In the genomic region with DNA sequence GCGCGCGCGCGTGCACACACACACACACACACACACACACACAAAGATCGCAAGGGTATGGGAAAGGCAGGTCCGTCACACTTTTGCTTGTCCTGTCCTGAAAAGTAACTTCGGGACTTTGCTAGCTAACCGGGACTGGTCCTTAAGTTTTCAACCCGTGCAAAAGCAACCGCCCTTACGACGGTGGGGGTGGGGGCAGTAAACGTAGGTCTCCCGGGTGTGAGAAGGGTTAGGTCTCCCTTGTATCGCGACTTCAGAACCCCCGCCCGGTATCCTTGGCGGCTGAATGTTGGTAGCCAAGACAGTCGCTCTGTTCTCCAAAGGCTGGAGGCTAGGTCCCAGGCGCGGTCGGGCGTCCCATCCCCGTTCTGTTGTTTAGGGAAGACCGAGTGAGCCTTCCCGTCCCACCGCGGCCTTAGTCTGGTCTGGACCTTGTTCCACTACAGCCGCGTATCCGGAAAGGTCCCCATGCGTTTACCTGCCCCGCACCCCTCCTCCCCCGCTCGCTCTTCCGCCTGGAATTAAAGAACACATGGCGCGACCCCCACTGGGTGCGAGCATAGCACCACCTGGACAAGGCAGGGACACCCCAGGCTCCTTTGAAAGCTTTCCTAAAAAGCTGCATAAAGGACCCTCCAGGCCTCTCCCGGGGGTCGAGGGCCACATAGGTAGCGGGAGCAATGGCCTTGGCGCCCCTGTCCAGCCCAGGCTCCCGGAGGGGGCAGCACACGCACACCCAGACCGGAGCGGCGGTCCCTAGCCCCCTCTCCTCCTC, we compare ENCODE assay signal across 9 mouse cellular contexts. TPM values are rescaled to one million over a fixed set of nuclear protein-coding genes. Genes with fewer than 3 reads are reported as not detected.
A peak's percentile ranks its signal among the peaks of the same experiment; 100 is the strongest.
DNase-seq lines count a peak whose midpoint lies in the region; ATAC-seq and TF ChIP-seq lines count a peak whose summit lies in the region.
"Had no signal": no experiment of that assay in that cellular context is flagged by ENCODE, and none has a peak within 500 bp of the region (broad histone marks: within the 10 kb centered on the region; RNA-seq: fewer than 3 reads in every experiment).

No protein-coding gene starts in this region.

- DNase-seq in right cerebral cortex, postnatal 4 days: peak; percentile 16
- DNase-seq in right cerebral cortex, adult 18-20 months: no peak
- peak; percentile 57 for DNase-seq in embryo, embryonic 10.5 days (ENCODE audit: low spot score)
- DNase-seq in heart, postnatal 36 days: peak; percentile 25 to 33
- no peak for DNase-seq in limb, embryonic 14.5 days (ENCODE audit: low spot score)
- DNase-seq in retina, postnatal 1 day: peak; percentile 39
- DNase-seq in frontal cortex, postnatal 10 days (ENCODE audit: low spot score in 2 of 2): no peak
- no peak for DNase-seq in spleen, postnatal 36 days (ENCODE audit: low spot score in 2 of 2)

- under 1% methylated on average over 50 of the region's 50 CpGs for WGBS in limb, embryonic 14.5 days

- peak overlapping the region; percentile 76 for H3K9ac ChIP-seq in limb, embryonic 14.5 days (ENCODE audit: low read depth, low read length, severe bottlenecking)

- peaks cover 7% of the 10 kb centered on the region for H3K4me1 ChIP-seq in limb, embryonic 14.5 days (ENCODE audit: control insufficient read depth, insufficient read depth, low read length)

- peaks cover 21% of the 10 kb centered on the region for H3K27me3 ChIP-seq in limb, embryonic 14.5 days (ENCODE audit: control insufficient read depth, insufficient read depth, low read length)

- ATAC-seq in limb, embryonic 14.5 days (ENCODE audit: low FRiP score, low read depth): no peak; the same call in 1 of the 2 replicates

- no peak overlapping the region for H3K27ac ChIP-seq in limb, embryonic 14.5 days (replicated peaks; ENCODE audit: low read depth, low read length)

- H3K9me3 ChIP-seq in limb, embryonic 14.5 days (ENCODE audit: control insufficient read depth, low read length): no peaks in the 10 kb centered on the region

- intact Hi-C loops in heart, postnatal 36 days (cut with DNase I): no loop called here

- H3K4me2 ChIP-seq in limb, embryonic 14.5 days (replicated peaks; ENCODE audit: low read depth, low read length, severe bottlenecking): peak overlapping the region; percentile 97

- TF ChIP-seq POLR2A in limb, embryonic 14.5 days (IDR thresholded peaks at IDR 0.05; ENCODE audit: borderline replicate concordance, extremely low read depth, insufficient read depth, insufficient read length): no peak

- H3K36me3 ChIP-seq in limb, embryonic 14.5 days (ENCODE audit: control insufficient read depth, insufficient read depth, low read length): no peaks in the 10 kb centered on the region

- H3K4me3 ChIP-seq in limb, embryonic 14.5 days (replicated peaks; ENCODE audit: low read length): peak overlapping the region; percentile 69

RNA-seq across cellular contexts. Expression of a gene that starts 0.8 kb away (rescaled TPM):
- 1 to 10 TPM in 1 of 2 experiments, under 1 TPM in 1; 1.00 to 2.0 TPM for total RNA-seq in heart, postnatal 36 days (2021)
- 10.6 and 12.3 TPM in 2 replicates for polyA plus RNA-seq in limb, embryonic 14.5 days (2012; rRNA removed)
- polyA plus RNA-seq in limb, embryonic 14.5 days (2014; fragmentation: Nextera tagmentation; extraction: Ambion mirVana): 16.7 and 23.1 TPM in 2 replicates
- polyA plus RNA-seq: erythroblast, embryonic 14.5 days had no signal

RNA-seq across cellular contexts. Expression of a gene that starts 8.5 kb away (rescaled TPM):
- not detected for total RNA-seq in heart, postnatal 36 days (2021)
- 5.5 and 6.2 TPM in 2 replicates for polyA plus RNA-seq in limb, embryonic 14.5 days (2012; rRNA removed)
- polyA plus RNA-seq in limb, embryonic 14.5 days (2014; fragmentation: Nextera tagmentation; extraction: Ambion mirVana): 7.3 and 8.5 TPM in 2 replicates
- polyA plus RNA-seq: erythroblast, embryonic 14.5 days had no signal

RNA-seq across cellular contexts. Expression of a gene that starts 8.5 kb away (rescaled TPM):
- total RNA-seq in heart, postnatal 36 days (2021): not detected
- 0.85 and 1.3 TPM in 2 replicates for polyA plus RNA-seq in limb, embryonic 14.5 days (2012; rRNA removed)
- polyA plus RNA-seq in limb, embryonic 14.5 days (2014; fragmentation: Nextera tagmentation; extraction: Ambion mirVana): 0.68 and 1.2 TPM in 2 replicates
- polyA plus RNA-seq: erythroblast, embryonic 14.5 days had no signal

Comparison
In these comparisons a context has a peak if more than half of its experiments do, and no peak if none do; other contexts are left out.
1. DNase-seq: peak in right cerebral cortex, postnatal 4 days (single experiment), embryo, embryonic 10.5 days (single experiment), heart, postnatal 36 days (2 of 2) and retina, postnatal 1 day (single experiment); none in right cerebral cortex, adult 18-20 months (single experiment), limb, embryonic 14.5 days (single experiment), frontal cortex, postnatal 10 days (0 of 2) and spleen, postnatal 36 days (0 of 2).